Mouse (Mus musculus): ENCODE data around the gene Zkscan5. TPM values are rescaled to one million over a fixed set of nuclear protein-coding genes. Genes with fewer than 3 reads are reported as not detected.

Zkscan5 gene
- total RNA-seq, 2 experiments from 2014 or later: 10.8 to 11.9 TPM

Other genes with a start within 250 kb of the Zkscan5 start
- gene Smurf1, start 238.7 kb upstream of the Zkscan5 start, total RNA-seq (2021): 10 to 100 TPM; 34.6 to 37.2 TPM
- gene Gm4871, start 171.8 kb upstream of the Zkscan5 start, total RNA-seq (2021): not detected
- gene 1700018F24Rik, start 161.6 kb upstream of the Zkscan5 start, total RNA-seq (2021): not detected
- gene Arpc1a, start 120.7 kb upstream of the Zkscan5 start, total RNA-seq (2021): 100 to 1,000 TPM; 194 to 211 TPM
- gene Kpna7, start 120.5 kb upstream of the Zkscan5 start, total RNA-seq (2021): not detected
- gene Arpc1b, start 90.3 kb upstream of the Zkscan5 start, total RNA-seq (2021): 10 to 100 TPM; 23.6 to 24.1 TPM
- gene Pdap1, start 64.3 kb upstream of the Zkscan5 start, total RNA-seq (2021): 100 to 1,000 TPM in 1 of 2 experiments, 10 to 100 TPM in 1; 93.9 to 102 TPM
- 10 to 100 TPM; 78.7 to 89.9 TPM for gene Bud31, start 64.2 kb upstream of the Zkscan5 start, total RNA-seq (2021)
- gene Ptcd1, start 37.5 kb upstream of the Zkscan5 start, total RNA-seq (2021): 10 to 100 TPM; 20.7 to 21.9 TPM
- 10 to 100 TPM; 23.2 to 26.9 TPM for gene Cpsf4, start 37.3 kb upstream of the Zkscan5 start, total RNA-seq (2021)
- 100 to 1,000 TPM; 219 to 270 TPM for gene Atp5j2, start 12.5 kb upstream of the Zkscan5 start, total RNA-seq (2021)
- 10 to 100 TPM; 12.6 to 14.3 TPM for gene Zkscan14, start 2.7 kb upstream of the Zkscan5 start, total RNA-seq (2021)
- gene Zfp655, start 27.2 kb downstream of the Zkscan5 start, total RNA-seq (2021): 10 to 100 TPM; 31.2 to 31.6 TPM
- gene Zscan25, start 75.9 kb downstream of the Zkscan5 start, total RNA-seq (2021): 10 to 100 TPM; 20.6 to 21.0 TPM
- gene Cyp3a57, start 140.7 kb downstream of the Zkscan5 start, total RNA-seq (2021): under 1 TPM in 1 of 2 experiments, not detected in 1; 0.25 TPM

Data from left cerebral cortex, postnatal 36 days (tissue).